Mouse (Mus musculus): ENCODE measurements around the gene Ffar4. TPM values are rescaled to one million over a fixed set of nuclear protein-coding genes. Genes with fewer than 3 reads are reported as not detected.

Ffar4 gene
- not detected for total RNA-seq (2022)

DNA sequence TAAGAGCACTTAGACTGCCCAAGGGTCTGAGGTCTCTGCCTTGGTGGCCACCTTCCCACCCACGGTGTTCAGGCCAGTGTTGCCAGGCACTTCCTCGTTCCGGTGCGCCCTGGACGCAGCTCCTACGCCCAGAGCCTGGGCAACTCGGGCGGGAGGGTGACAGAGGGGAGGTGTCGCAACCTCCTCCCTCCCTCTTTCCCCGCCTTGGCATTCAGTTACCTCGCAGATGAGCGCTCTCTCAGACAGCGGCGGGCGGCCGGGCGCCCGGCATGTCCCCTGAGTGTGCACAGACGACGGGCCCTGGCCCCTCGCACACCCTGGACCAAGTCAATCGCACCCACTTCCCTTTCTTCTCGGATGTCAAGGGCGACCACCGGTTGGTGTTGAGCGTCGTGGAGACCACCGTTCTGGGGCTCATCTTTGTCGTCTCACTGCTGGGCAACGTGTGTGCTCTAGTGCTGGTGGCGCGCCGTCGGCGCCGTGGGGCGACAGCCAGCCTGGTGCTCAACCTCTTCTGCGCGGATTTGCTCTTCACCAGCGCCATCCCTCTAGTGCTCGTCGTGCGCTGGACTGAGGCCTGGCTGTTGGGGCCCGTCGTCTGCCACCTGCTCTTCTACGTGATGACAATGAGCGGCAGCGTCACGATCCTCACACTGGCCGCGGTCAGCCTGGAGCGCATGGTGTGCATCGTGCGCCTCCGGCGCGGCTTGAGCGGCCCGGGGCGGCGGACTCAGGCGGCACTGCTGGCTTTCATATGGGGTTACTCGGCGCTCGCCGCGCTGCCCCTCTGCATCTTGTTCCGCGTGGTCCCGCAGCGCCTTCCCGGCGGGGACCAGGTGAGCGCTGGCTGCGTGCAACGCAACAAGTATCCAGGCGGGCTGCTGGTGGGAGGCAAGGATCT lies at the start of gene Ffar4:
Gene Ffar4, plus strand, starts transcription at position 214 of the 901 bp plus-strand sequence.
- no peak for DNase-seq (ENCODE audit: low spot score)

DNA sequence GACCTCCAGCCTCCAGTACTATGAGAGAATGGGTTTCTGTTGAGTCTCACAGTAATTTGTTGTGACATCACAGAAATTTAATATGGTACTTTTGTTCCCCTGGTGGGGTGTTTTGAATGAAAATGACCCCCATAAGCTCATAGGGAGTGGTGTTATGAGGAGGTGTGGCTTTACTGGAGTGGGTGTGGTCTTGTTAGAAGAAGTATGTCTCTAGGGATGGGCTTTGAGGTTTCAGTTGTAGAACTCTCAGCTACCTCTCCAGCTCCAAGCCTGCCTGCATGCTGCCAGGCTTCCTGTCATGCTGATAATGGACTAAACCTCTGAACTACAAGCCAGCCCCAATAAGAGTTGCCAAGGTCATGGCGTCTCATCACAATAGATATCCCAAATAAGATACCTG lies 47.2 kb upstream of the Ffar4 start:
- DNase-seq (ENCODE audit: low spot score): no peak

GRCm38 (mm10) chr19:38053227-38054041 lies 43.4 kb upstream of the Ffar4 start:
- DNase-seq (ENCODE audit: low spot score): no peak

GRCm38 (mm10) chr19:38054149-38054719 lies 42.6 kb upstream of the Ffar4 start:
- DNase-seq (ENCODE audit: low spot score): peak; percentile 76

DNA sequence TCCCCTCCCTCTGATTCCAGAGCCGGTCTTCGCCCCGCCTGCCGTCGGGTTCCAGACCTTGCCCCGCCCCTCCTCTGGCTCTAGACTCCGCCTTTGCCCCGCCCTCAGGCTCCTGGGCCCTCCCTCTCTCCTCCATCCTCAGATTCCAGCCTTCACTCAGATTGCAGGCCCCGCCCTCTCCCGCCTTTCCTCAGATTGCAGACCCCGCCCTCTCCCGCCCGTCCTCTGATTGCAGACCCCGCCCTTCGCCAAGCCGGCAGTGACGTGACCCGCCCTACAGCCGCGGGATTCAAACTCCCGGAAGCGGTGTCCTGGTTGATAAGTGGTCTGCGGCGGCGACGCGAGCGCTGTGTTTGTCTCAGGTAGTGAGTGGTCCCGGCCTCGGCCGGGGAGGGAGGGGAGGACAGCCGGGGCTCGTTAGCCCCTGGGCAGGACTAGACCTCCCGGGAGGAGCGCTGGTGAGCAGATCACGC lies 42.1 kb upstream of the Ffar4 start, which contains the start of gene Cep55:
Gene Cep55, plus strand, starts transcription at position 292 of the 473 bp plus-strand sequence.
- peak; percentile 94 for DNase-seq (ENCODE audit: low spot score)

GRCm38 (mm10) chr19:38055798-38056197 lies 41.1 kb upstream of the Ffar4 start:
- no peak for DNase-seq (ENCODE audit: low spot score)

DNA sequence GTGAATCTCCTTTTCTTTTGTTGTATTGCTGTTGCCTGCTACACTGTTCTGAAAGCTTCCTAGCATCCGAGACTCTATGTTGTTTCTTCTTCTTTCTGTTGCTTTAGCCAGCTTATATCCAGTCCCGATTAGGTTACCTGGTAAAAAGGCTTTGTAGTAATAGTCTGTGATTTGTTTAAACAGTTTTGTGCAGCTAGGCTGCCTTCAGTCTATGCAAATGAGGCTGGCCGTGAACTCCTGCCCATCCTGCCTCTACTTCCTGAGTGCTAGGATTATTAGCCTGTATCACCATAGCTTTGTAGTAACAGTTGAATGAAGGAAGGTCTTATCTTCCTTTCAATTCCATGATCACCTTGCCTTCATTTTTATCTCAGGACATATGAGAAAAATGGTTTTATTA lies 40.6 kb upstream of the Ffar4 start:
- no peak for DNase-seq (ENCODE audit: low spot score)

- no peak for DNase-seq (ENCODE audit: low spot score)
These were observed 39.9 kb upstream of the Ffar4 start for GRCm38 (mm10) chr19:38056931-38057330.

DNA sequence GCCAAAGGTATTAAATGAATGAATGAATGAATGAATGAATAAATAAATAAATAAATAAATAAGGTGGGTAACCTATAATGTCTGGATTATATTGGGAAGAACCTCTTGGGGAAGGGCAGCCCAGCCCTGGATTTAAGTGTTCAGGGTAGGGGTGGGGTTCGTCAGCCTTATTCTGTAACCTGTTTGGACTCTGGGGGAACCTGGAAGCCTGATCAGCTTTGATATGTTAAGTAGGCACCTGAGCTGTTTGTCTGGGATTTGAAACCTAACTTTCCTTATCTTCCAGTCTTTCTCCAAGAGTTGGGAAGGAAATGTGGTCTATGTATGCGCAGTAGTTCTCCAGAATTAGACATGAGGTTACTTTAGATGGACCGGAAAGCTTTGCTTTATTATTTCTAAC lies 33.7 kb upstream of the Ffar4 start:
- DNase-seq (ENCODE audit: low spot score): no peak

DNA sequence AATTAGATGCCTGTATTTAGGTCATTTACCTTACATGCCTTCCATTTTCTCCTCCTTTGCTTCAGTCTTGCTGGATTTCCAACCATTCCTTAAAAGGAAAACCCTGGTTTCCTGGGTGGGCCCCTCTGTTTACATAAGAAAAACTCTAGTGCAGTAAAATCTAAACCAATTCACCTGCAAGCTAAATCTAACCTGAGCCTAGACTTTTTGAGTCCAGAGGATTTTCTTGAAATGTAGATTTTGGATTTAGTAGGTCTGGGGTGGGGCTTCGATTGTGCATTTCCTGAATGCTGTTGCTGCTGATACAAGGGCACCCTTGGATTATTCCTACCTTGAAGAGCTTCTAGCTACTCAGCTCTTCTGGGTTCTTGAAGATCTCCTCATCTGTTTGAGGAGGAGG lies 32.8 kb upstream of the Ffar4 start:
- no peak for DNase-seq (ENCODE audit: low spot score)

- DNase-seq (ENCODE audit: low spot score): no peak
These were observed 23.6 kb upstream of the Ffar4 start for GRCm38 (mm10) chr19:38073226-38073625.

GRCm38 (mm10) chr19:38075051-38075450 lies 21.8 kb upstream of the Ffar4 start:
- no peak for DNase-seq (ENCODE audit: low spot score)

DNA sequence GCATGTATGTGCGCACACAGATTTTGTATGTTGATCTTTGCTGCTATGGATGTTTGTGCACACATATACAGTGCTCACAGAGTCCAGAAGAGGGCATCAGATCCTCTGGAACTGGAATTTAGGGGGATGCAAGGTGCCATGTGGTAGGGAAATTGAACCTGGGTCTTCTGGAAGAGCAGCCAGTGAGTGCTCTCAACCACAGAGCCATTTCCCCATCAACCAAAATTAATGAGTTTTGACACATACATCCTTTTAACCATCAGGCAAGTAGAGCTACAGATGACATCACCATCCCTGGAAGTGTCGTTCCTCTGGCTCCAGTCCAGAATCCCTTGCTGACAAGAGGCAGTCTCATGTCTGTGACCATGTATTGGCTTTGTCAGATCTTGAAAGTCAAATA lies 20.6 kb upstream of the Ffar4 start:
- DNase-seq (ENCODE audit: low spot score): no peak

DNA sequence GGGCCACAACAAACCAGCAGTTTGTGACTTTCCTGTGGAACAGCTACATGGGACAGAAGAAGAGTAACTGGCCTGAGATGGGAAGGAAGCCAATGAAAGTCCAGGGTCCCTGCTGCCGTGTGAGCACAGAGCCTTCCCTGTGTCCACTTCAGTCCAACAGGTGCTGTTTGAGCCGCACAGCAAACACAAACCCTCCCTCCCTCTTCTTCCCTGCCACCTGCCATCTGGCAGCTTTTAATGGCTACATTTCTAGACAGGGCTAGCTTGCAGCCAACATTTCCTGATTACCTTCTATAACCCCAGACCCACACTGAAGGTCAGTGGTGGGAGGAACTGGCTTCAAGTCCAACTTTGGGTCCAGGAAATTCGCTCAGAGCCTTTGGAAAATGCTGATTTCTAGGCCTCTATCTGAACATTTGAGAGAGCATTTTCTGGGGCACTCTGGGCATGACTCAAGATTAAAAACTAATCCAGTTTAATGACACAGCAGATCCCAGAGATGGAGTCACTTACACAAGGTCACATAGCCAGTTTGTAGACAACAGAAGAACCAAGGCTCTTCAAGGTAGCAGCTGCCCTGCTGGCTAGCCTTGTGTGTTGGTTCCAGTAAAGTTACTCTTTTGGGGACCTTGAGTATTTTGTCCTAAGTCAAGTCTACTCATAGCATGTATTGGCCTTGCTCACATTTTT lies 18.9 kb upstream of the Ffar4 start:
- no peak for DNase-seq (ENCODE audit: low spot score)

DNA sequence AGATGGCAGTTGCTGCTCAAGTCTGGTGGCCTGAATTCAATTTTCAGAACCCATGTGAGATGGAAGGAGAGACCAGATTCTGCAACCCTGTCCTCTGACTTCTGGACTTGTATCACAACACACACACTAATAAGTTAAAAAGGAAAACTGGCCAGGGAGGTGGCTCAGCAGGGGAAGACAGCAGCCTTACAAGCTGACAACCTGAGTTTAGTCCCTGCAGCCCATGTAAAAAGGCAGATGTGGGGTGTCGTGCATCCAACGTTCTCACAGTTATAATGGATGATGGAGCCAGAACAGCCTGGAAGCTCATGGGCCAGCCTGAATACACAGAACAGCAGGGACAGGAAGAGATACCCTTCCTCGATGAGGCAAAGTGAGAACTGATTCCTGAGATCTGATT lies 15.5 kb upstream of the Ffar4 start:
- no peak for DNase-seq (ENCODE audit: low spot score)

GRCm38 (mm10) chr19:38082931-38083525 lies 13.8 kb upstream of the Ffar4 start:
- DNase-seq (ENCODE audit: low spot score): no peak

- DNase-seq (ENCODE audit: low spot score): no peak
These were observed 11.0 kb upstream of the Ffar4 start for GRCm38 (mm10) chr19:38085841-38086240.

GRCm38 (mm10) chr19:38086948-38087551 lies 9.8 kb upstream of the Ffar4 start:
- DNase-seq (ENCODE audit: low spot score): peak; percentile 13

DNA sequence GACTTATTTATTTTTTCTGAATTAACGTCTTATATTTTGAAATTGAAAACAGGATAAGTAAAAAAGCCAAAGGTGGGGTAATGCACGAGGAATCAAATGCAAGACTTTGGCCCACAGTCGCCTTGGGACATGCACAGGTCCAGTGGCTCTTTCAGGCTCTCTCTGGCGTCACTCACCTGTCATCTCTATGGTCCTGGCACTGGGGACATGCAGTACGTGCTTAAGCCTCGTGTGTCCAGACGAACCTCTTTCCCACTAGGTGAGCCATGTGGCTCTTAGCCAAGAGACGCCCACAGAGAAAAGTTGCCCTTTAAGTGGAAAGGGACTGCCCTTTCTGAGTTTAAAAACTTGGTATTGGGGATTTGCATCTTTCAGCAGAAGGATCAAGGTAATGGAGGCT lies 7.5 kb upstream of the Ffar4 start:
- DNase-seq (ENCODE audit: low spot score): no peak

- DNase-seq (ENCODE audit: low spot score): no peak
These were observed 5.3 kb upstream of the Ffar4 start for GRCm38 (mm10) chr19:38091512-38091985.

- no peak for DNase-seq (ENCODE audit: low spot score)
These were observed 640 bp upstream of the Ffar4 start for GRCm38 (mm10) chr19:38096231-38096630.
